Mouse (Mus musculus) liver, embryonic 16.5 days (tissue): Measurements from ENCODE around the gene Grpel1. TPM values are rescaled to one million over a fixed set of nuclear protein-coding genes. Genes with fewer than 3 reads are reported as not detected.

Experiments used
- ATAC-seq: fragments of 200-750 bp; cut with Nextera tagmentation; 2 replicates; pipeline ENCODE4 v1.8.0; 2017; ENCODE audit warnings: low read depth, mild to moderate bottlenecking, moderate number of reproducible peaks, moderate library complexity
- H3K27ac ChIP-seq: fragments of 300-500 bp; sonication (generic); 2 replicates; pipeline ENCODE4 v1.5.1; 2014; ENCODE audit warnings: mild to moderate bottlenecking, low read length
- H3K27me3 ChIP-seq: fragments of 300-500 bp; sonication (generic); 2 replicates; pipeline ENCODE4 v1.6.1; 2014; ENCODE audit warnings: low read depth, low read length, mixed read lengths; ENCODE audit not compliant: control insufficient read depth, insufficient read depth
- H3K36me3 ChIP-seq: fragments of 300-500 bp; sonication (generic); 2 replicates; pipeline ENCODE4 v1.6.1; 2014; ENCODE audit warnings: mild to moderate bottlenecking; ENCODE audit not compliant: control insufficient read depth, insufficient read depth
- H3K4me1 ChIP-seq: fragments of 300-500 bp; sonication (generic); 2 replicates; pipeline ENCODE4 v1.6.1; 2014; ENCODE audit warnings: low read depth, low read length, mixed read lengths; ENCODE audit not compliant: control insufficient read depth
- H3K4me2 ChIP-seq: fragments of 300-500 bp; sonication (generic); 2 replicates; pipeline ENCODE4 v1.6.1; 2014; ENCODE audit warnings: low read depth, low read length, mixed read lengths
- H3K4me3 ChIP-seq: fragments of 300-500 bp; sonication (generic); 2 replicates; pipeline ENCODE4 v1.5.1; 2014; ENCODE audit warnings: low read depth, mild to moderate bottlenecking, low read length
- H3K9ac ChIP-seq: fragments of 300-500 bp; sonication (generic); 2 replicates; pipeline ENCODE4 v1.6.1; 2014; ENCODE audit warnings: low read depth, low read length
- H3K9me3 ChIP-seq: fragments of 300-500 bp; sonication (generic); replicated peaks from 2 replicates; pipeline ENCODE4 v1.6.1; 2016; ENCODE audit warnings: low read length; ENCODE audit not compliant: control insufficient read depth
- WGBS: fragments of 180-500 bp; shearing (Covaris S2); extraction: QIAGEN DNeasy Blood & Tissue Kit; methylation state at CpG from one replicate; pipeline ENCODE4 v1.1.7; 2014; ENCODE audit not compliant: insufficient replicate concordance; 5-methylcytosine and 5-hydroxymethylcytosine counted together
- polyA plus RNA-seq: library from polyadenylated mRNA; unstranded; fragments of >200 nt; fragmentation: Nextera tagmentation; extraction: Ambion mirVana; gene quantifications from 2 replicates; pipeline ENCODE4 v1.2.1, GENCODE M21; 2015

Gene Grpel1
- 35.1 and 36.7 TPM in 2 replicates for polyA plus RNA-seq

DNA sequence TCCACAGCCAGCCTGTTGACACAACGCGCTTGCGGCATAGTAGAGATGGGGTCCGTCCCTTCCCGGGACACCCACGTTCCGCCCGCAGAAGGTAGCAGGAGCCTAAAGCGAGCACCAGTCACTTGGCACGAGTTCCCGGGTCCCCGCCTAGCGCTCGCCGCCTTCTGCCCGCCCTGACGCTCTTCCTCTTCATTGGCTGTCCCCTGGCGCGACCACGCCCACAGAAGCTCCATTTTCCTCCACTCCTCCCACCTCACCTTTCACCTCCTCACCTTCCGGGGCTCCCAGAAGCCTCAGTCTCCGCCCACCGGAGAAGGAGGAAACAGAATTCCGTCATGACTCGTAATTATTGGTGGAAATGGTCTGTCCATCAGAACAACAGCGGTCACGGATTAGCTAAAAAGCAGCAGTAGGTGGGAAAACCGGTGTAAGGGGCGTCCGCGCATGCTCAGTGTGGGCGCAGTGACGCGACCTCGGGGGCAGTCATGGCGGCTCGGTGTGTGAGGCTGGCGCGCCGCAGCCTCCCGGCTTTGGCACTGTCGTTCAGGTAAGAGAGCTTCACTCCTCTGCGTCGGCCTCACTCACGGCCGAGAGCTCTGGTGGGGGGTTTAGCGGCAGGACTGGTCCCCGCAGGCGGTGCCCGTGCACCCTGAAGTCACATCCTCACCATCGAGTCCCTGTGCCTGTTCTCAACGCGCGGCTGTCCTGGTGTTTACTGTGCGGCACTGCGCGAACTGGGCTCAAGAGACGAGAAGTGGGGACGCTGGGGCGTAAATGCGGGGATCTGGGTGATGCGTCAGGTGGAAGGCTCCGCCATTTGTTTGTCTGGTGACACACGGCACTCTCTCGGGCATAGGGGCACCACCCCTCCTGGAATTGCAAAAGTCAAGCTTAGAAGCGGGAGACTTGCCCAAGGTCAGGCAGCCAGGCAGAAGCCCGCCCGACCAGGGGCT lies at the start of gene Grpel1:
Gene Grpel1, plus strand, starts transcription at position 290 of the 953 bp plus-strand sequence.
- WGBS: under 1% methylated on average over 68 of the region's 68 CpGs
- H3K27me3 ChIP-seq: no peaks in the 10 kb centered on the region
- H3K4me2 ChIP-seq: peak within 1 kb of the TSS; percentile 97
- peak; percentile 96 for ATAC-seq
- peak within 1 kb of the TSS; percentile 83 for H3K27ac ChIP-seq
- peaks cover 23% of the 10 kb centered on the region for H3K4me1 ChIP-seq
- H3K4me3 ChIP-seq: peak within 1 kb of the TSS; percentile 94
- no peaks in the 10 kb centered on the region for H3K9me3 ChIP-seq
- H3K9ac ChIP-seq: peak within 1 kb of the TSS; percentile 90
- peaks cover 8% of the 10 kb centered on the region for H3K36me3 ChIP-seq

DNA sequence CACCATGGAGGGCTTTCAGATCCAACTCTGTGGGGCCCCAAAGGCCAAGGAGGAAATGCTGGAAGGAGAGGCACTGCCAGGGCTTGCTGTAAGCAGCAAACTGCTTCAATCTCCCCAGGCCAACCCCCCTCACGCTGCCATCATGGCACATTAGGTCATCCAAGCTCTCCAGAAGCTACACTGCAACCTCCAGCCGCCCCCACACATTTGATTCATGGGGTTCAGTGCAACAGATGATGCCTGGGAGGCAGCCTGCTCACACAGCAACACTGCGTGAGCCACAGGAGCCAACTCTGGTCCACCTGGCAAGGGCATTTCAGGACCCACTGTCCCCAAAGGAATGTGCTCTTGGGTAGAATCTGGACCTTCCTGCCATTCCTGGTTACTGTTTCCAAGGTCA lies 44.9 kb upstream of the Grpel1 start:
- Histone ChIP-seq H3K27ac (no peak overlapping the region), H3K27me3 (no peaks in the 10 kb centered on the region), H3K4me3 (no peak overlapping the region), H3K36me3 (no peaks in the 10 kb centered on the region), H3K9me3 (no peaks in the 10 kb centered on the region), H3K9ac (no peak overlapping the region), H3K4me1 (no peaks in the 10 kb centered on the region), H3K4me2 (no peak overlapping the region)
- WGBS: 39% methylated on average over 3 of the region's 3 CpGs
- no peak for ATAC-seq

DNA sequence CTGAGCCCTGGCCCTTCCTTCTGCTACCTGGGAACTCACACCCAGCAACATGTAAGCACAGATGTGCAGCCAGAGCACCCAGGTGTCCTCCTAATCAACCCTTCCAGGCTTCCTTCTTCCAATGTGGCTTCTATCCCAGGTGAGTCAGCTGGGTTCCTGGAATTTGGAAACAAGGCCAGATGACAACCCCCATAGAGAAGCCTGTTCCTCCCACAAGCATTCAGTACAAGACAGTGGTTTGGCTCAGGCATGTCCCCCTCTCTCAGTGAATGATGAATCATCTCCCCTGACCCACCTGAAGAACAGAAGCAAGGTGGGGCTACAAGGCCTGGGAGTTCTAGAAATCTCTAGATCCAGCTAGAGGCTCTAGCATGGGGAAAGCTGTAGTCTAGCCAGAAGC lies 42.1 kb upstream of the Grpel1 start:
- no peak for ATAC-seq
- Histone ChIP-seq H3K27me3 (no peaks in the 10 kb centered on the region), H3K27ac (no peak overlapping the region), H3K9ac (no peak overlapping the region), H3K36me3 (no peaks in the 10 kb centered on the region), H3K9me3 (no peaks in the 10 kb centered on the region), H3K4me3 (no peak overlapping the region), H3K4me1 (no peaks in the 10 kb centered on the region), H3K4me2 (no peak overlapping the region)

DNA sequence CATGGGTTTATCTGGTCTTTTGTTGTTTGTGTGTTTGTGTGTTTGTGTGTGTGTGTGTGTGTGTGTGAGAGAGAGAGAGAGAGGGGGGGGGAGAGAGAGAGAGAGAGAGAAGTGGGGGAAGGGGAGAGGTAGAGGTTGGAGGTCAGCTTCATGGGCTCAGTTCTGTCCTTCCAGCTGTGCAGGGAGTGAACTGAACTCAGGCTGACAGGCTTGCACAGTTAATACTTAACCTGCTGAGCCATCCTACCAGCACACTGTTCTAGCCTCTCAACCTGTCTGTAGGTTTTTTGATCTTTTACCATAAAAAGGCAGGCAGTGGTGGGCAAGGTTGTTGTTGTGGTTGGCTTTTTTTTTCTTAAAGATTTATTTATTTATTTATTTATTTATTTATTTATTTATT lies 40.1 kb upstream of the Grpel1 start:
- no peaks in the 10 kb centered on the region for H3K27me3 ChIP-seq
- H3K4me2 ChIP-seq: no peak overlapping the region
- no peaks in the 10 kb centered on the region for H3K4me1 ChIP-seq
- H3K9me3 ChIP-seq: no peaks in the 10 kb centered on the region
- H3K9ac ChIP-seq: no peak overlapping the region
- no peak for ATAC-seq
- H3K27ac ChIP-seq: no peak overlapping the region
- H3K36me3 ChIP-seq: no peaks in the 10 kb centered on the region
- no peak overlapping the region for H3K4me3 ChIP-seq

DNA sequence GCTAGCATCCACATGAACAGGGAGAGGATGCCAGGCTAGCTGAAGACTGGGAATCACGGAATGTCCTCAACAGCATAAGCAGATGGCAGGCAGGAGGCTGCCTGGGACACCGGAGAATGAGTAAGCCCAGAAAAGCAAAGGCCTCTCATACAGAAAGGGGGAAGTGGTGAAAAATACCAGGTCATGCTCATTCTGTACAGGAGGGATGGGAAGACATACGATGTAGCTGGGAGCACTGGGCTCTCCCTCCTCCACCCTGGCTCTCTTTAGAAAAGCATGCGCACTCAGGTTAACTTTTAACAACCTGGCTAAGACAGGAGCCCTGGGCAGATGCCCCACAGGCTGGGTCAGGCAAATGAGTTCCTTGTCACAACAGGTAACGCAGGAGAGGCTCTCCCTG lies 38.4 kb upstream of the Grpel1 start:
- no peak for ATAC-seq
- H3K4me3 ChIP-seq: no peak overlapping the region
- no peak overlapping the region for H3K27ac ChIP-seq
- no peak overlapping the region for H3K4me2 ChIP-seq
- WGBS: 51% methylated on average over 5 of the region's 5 CpGs
- no peaks in the 10 kb centered on the region for H3K27me3 ChIP-seq
- H3K9me3 ChIP-seq: no peaks in the 10 kb centered on the region
- H3K9ac ChIP-seq: no peak overlapping the region
- H3K36me3 ChIP-seq: no peaks in the 10 kb centered on the region
- no peaks in the 10 kb centered on the region for H3K4me1 ChIP-seq

DNA sequence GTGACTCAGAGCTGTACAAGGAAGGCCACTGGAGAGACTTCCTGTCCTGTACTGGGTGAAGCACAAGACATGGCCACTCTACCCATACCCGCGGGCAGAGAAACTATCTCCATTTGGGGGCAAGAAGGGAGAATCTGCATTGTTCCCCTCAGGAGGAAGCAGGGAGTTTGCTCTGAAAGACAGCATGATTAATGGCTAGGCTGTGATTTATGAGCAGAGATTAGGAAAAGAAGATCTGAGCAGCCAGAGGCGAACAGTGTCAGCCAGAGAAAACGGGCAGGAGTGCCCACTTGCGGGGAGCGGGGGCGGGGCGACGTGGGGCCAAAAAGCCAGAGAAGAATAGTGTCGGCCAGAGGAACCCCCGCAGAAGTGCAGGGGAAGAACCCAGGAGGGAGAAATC lies 37.0 kb upstream of the Grpel1 start:
- Histone ChIP-seq H3K27me3 (no peaks in the 10 kb centered on the region), H3K4me2 (no peak overlapping the region), H3K27ac (no peak overlapping the region), H3K4me1 (no peaks in the 10 kb centered on the region), H3K36me3 (no peaks in the 10 kb centered on the region), H3K4me3 (no peak overlapping the region), H3K9ac (no peak overlapping the region), H3K9me3 (no peaks in the 10 kb centered on the region)
- ATAC-seq: no peak
- 35% methylated on average over 11 of the region's 11 CpGs for WGBS

DNA sequence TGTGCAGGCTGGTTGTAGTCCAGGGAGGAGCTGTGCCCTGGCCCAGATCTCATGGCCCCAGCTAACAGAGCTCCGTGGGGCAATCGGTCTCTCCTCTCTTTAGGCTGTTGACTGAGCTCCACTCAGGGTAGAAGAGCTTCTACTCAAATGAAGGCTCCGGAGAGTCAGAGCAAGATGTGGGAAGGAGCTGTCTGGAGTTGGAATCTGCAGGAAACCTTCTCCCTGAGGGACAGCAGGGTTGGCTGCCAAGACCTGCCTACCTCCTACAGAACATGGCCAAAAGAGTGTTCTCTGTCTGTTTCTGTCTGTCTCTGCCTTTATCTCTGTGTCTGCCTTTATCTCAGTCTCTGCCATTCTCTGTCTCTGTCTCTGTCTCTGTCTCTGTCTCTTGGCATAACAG lies 35.2 kb upstream of the Grpel1 start:
- H3K9ac ChIP-seq: no peak overlapping the region
- no peaks in the 10 kb centered on the region for H3K36me3 ChIP-seq
- WGBS: 71% methylated on average over 3 of the region's 3 CpGs
- no peaks in the 10 kb centered on the region for H3K4me1 ChIP-seq
- H3K4me3 ChIP-seq: no peak overlapping the region
- no peak overlapping the region for H3K4me2 ChIP-seq
- H3K9me3 ChIP-seq: no peaks in the 10 kb centered on the region
- no peak overlapping the region for H3K27ac ChIP-seq
- ATAC-seq: no peak
- H3K27me3 ChIP-seq: no peaks in the 10 kb centered on the region

DNA sequence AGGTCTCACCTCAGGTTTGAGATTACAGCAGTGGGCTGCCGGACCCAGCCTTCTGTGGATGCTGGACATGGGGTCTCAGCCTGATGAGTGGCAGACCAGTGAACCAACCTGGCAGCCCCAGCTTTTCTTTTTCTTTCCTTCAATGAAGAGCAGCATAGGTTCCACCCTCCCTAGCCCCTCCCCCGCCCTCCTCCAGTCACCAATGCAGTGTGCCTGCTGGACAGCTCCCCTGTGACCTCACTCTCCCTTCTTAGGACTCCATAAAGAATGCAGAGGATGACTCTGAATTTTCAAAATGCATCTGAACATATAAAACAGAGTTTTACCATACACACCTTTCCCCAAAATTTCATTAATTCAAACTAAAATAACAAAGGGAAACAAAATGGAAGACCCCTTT lies 33.1 kb upstream of the Grpel1 start:
- Histone ChIP-seq H3K27ac (no peak overlapping the region), H3K9ac (no peak overlapping the region), H3K4me1 (no peaks in the 10 kb centered on the region), H3K4me3 (no peak overlapping the region), H3K36me3 (no peaks in the 10 kb centered on the region), H3K9me3 (no peaks in the 10 kb centered on the region), H3K4me2 (no peak overlapping the region), H3K27me3 (no peaks in the 10 kb centered on the region)
- no peak for ATAC-seq
- WGBS: 43% methylated on average over 2 of the region's 2 CpGs

DNA sequence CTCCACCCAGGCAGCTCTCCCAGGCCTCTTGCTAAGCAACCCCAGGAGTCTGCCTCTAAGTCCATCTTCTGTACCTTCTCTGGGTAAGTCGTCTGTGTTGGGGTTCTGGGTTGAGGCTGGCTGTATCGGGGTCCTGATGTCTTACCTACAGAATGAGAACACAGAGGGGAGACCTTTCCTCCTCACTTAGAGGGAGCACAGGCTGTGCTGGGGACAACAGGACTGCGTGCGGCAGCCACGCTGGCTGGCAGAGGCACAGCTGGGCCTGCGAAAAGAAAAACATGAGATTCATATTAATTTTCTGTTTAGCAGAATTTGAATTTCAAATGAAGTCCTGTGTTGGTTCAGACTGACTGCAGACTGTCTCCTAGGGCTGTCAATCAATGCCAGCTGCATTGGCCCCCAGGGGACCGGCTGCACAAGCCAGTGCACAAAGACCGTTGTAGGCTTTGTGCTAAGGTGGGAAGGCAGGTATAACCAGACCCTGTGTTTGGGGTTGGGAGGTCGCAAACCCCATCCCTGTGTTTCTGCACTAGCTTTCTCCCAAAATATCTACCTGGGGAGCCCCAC lies 30.3 kb upstream of the Grpel1 start:
- Histone ChIP-seq H3K4me2 (no peak overlapping the region), H3K36me3 (no peaks in the 10 kb centered on the region), H3K4me3 (no peak overlapping the region), H3K27me3 (no peaks in the 10 kb centered on the region), H3K27ac (no peak overlapping the region), H3K9me3 (no peaks in the 10 kb centered on the region), H3K4me1 (no peaks in the 10 kb centered on the region), H3K9ac (no peak overlapping the region)
- WGBS: 58% methylated on average over 9 of the region's 9 CpGs
- no peak for ATAC-seq
